ENCODE assay signal across 9 mouse cellular contexts in the genomic region with DNA sequence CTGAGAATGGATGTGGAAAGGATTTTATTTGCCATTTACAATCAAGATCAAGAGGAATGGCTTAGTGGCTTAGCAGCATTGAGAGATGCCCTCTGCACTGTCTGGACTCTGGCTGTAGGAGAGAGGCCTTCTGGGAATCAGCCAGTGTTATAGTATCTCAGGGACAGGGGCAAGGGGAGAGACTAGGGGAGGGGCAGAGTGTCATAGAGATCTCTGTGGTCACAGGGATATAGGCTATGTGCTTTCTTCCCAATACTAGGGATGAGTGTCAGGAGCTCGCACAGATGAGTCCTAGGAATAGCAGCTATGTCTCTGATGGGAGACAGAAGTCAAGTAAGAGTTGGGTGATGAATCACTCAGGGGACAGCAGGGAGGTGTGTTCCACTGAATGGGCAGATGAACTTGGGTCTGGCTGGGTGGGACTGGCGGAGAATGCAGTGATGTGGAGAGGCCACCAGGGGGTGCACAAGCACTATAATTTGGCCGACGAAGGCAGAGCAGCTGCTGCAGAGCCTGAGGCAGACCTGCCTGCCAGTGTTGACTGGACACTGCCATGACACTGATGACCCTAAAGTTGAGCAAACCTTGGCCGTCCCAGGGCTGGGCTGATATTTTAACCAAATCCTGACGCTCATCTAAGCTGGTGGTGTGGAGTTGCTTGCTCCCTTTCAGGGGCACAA. TPM values are rescaled to one million over a fixed set of nuclear protein-coding genes. Genes with fewer than 3 reads are reported as not detected.
DNase-seq lines count a peak whose midpoint lies in the region; ATAC-seq lines count a peak whose summit lies in the region.
"Had no signal": no experiment of that assay in that cellular context is flagged by ENCODE, and none has a peak within 500 bp of the region (broad histone marks: within the 10 kb centered on the region; RNA-seq: fewer than 3 reads in every experiment).

No protein-coding gene starts in this region.

- no peaks in the 10 kb centered on the region for H3K4me1 ChIP-seq in heart, embryonic 12.5 days (replicated peaks)

- 0 out of 2 replicates have a peak, but pooled peaks have one; percentile 51 for ATAC-seq in heart, embryonic 12.5 days (ENCODE audit: insufficient number of reproducible peaks, low FRiP score)

- H3K27ac ChIP-seq in heart, embryonic 12.5 days (ENCODE audit: poor library complexity, severe bottlenecking), result no peak overlapping the region

- H3K9me3 ChIP-seq in heart, embryonic 12.5 days (replicated peaks), result no peaks in the 10 kb centered on the region

- H3K9ac ChIP-seq in heart, embryonic 12.5 days, result no peak overlapping the region

- 10% methylated on average over 6 of the region's 6 CpGs for WGBS in heart, embryonic 12.5 days

- peak; percentile 61 for DNase-seq in CD4-positive helper T cell, adult 2 months (ENCODE audit: low read depth, low spot score)
- DNase-seq in ZHBTc4 (ENCODE audit: low read depth, low spot score), result peak; percentile 60
- peak; percentile 70 for DNase-seq in embryo, embryonic 11 days
- peak; percentile 79 for DNase-seq in kidney, postnatal 10 days
- peak; percentile 58 for DNase-seq in lung, postnatal 25 days (ENCODE audit: low spot score)
- peak; percentile 67 for DNase-seq in ovary, postnatal 36 days (ENCODE audit: low spot score)
- peak; percentile 65 for DNase-seq in urinary bladder, postnatal 25 days (ENCODE audit: low spot score)

- no peak overlapping the region for H3K4me3 ChIP-seq in heart, embryonic 12.5 days
- H3K4me3 ChIP-seq: erythroblast, embryonic 14.5 days had no signal

- no peak overlapping the region for H3K4me2 ChIP-seq in heart, embryonic 12.5 days

- H3K36me3 ChIP-seq in heart, embryonic 12.5 days, result no peaks in the 10 kb centered on the region

- peaks cover 9% of the 10 kb centered on the region for H3K27me3 ChIP-seq in heart, embryonic 12.5 days (replicated peaks)

RNA-seq across cellular contexts. Expression of gene Tmem121, which starts 30.1 kb away (rescaled TPM):
- polyA plus RNA-seq in heart, embryonic 12.5 days (2016; fragmentation: Nextera tagmentation; extraction: Ambion mirVana), result 2.0 and 2.1 TPM in 2 replicates
- polyA plus RNA-seq: erythroblast, embryonic 14.5 days had no signal

RNA-seq across cellular contexts. Expression of gene Tedc1, which starts 59.6 kb away (rescaled TPM):
- 24.5 and 26.9 TPM in 2 replicates for polyA plus RNA-seq in heart, embryonic 12.5 days (2016; fragmentation: Nextera tagmentation; extraction: Ambion mirVana)
